Mouse (Mus musculus): Measurements from ENCODE around the gene Npr2. TPM values are rescaled to one million over a fixed set of nuclear protein-coding genes. Genes with fewer than 3 reads are reported as not detected.

Gene Npr2
- total RNA-seq, 4 experiments from 2014 or later = 54.6 to 68.4 (median 59.4) TPM

DNA sequence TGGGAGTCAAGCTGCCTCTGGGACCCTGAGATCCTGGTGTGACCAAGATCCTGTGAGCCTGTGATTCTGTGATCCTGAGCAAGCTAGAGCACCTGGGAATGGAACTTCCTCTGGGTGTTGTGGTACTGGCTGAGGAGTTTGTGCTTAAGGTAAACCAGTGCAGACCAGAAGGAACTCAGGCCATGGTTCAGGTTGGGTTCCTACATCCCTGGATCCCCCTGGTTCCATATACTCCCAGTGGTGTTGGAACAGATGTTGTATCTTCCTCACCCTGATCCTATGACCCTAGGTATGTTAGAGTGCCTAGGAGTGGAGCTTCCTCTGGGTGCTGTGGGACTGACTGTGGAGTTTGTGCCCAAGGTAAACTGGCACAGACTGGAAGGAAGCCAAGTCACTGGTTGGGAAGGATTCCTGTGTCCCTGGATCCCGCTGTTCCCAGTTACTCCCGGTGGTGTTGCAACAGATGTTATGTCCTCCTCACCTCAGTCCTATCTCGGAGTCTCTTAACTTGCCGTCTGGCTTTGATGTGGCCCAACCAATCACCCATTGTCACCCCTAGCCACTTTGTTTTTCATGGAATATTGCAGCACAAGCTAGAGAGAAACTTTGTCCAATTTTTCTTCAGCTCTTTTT lies 11.5 kb upstream of the Npr2 start:
- no peak for DNase-seq (ENCODE audit: low spot score in 2 of 2)

DNA sequence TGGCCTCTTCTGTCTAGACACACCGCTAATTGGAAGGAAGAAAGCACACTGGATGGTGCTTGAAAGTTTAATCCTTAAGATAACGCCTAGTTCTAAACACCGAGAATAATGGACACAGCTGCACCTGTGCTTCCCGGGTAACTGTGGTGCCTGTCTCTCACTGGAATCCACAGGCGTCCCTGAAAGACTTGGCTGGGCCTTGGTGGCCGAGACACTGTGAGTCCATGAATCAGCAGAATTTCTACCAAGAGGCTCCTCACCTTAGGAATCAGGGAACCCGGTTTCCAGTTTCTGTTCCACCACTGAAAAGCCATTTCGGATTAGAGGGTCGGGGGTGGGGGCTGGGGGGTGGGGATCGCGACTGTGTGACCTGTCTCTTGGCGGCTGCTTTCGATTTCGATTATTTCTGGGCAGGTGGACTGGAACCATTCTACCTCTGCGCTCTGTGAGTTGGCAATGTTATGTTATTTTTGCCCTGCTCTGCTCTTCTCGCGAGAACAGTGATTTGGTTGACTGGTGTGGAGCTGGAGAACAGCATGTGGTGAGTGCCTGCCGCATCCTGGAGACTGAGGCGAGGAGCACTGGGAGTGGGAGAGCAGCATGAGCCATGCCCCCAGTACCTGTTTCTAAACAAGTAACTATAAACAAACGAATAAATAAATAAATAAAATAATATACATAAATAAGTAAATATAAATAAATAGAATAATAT lies 2.5 kb upstream of the Npr2 start:
- no peak for DNase-seq (ENCODE audit: low spot score in 2 of 2)

DNA sequence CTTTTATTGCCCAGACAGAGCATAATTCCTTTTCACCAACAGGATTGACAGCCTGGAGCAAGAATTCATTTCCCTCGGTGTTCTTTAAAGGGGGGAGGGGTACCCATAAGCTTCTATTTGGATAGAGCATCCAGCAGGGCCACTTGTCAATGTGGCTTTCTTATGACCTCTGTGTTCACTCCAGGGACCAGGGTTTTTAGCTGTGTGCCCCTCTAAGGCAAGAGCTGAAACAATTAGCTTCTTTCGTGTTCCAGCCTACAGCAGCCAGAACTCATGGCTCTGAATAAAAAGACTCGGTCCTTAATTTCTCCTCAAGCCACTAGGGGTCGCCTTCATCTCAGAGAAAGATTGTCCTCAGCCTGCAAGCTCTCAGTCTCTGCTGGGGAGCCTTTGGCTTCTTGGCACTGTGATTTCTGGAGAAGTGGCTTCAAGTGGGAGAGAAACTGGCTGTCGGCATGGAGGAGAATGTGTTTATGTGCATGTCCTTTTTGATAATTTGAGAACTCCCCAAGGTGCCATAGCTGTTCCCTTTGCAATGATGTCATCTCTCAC lies 1.6 kb upstream of the Npr2 start:
- DNase-seq (ENCODE audit: low spot score in 2 of 2) = peak; percentile 84 to 88

DNA sequence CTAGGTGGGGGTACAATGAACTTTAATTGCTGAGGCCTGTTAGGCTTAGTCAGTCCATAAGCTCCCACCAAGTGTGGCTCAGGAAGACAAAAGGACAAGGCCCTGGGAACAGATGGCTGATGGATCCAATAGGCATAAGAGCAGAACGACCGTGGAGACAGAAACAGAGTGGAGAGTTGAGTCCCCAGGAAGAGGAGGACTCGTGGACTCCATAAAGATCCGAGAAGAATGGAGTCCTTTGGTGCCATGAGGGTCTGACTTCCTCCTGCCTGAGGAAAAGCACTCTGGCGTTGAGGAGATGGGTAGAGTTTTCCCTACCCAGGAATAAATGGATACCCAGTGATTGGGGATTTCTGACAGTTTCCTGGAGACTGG lies 1.1 kb upstream of the Npr2 start:
- DNase-seq (ENCODE audit: low spot score in 2 of 2) = no peak

DNA sequence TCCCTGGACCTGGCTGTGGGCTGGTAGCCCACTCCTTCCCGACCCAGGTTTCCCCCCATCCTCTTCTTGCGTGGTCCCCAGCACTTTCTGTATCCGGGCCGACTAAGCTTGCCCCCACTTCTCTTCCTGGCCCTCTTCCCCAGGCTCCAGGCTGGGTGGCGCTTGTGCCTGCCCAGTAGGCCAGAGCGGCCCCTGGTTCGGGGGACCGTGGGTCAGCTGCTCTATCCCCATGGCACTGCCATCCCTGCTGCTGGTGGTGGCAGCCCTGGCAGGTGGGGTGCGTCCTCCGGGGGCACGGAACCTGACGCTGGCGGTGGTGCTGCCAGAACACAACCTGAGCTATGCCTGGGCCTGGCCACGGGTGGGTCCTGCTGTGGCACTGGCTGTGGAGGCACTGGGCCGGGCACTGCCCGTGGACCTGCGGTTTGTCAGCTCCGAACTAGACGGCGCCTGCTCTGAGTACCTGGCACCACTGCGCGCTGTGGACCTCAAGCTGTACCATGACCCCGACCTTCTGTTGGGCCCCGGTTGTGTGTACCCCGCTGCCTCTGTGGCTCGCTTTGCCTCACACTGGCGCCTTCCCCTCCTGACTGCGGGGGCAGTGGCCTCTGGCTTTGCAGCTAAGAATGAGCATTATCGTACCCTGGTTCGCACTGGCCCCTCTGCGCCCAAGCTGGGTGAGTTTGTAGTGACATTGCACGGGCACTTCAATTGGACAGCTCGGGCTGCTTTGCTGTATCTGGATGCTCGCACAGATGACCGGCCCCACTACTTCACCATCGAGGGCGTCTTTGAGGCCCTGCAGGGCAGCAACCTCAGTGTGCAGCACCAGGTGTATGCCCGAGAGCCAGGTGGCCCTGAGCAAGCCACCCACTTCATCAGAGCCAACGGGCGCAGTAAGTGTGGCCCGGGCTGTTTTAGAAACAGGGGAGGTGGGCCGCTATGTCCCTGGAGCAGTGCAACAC lies 503 bp downstream of the Npr2 start:
- no peak for DNase-seq (ENCODE audit: low spot score in 2 of 2)

DNA sequence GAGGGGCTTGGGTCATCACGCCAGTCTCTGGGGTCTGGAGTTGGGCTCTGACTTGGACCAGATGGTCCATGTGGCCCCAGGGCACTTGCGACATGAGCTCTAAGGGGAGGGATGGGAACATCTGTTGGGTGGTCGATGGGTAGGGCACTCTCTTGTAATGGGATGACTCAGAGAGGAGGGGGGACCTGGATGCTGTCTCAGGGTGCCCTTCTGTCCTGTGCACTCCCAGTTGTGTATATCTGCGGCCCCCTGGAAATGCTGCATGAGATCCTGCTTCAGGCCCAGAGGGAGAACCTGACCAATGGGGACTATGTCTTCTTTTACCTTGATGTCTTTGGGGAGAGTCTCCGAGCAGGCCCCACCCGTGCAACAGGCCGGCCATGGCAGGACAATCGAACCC lies 1.6 kb downstream of the Npr2 start:
- DNase-seq (ENCODE audit: low spot score in 2 of 2) = no peak

DNA sequence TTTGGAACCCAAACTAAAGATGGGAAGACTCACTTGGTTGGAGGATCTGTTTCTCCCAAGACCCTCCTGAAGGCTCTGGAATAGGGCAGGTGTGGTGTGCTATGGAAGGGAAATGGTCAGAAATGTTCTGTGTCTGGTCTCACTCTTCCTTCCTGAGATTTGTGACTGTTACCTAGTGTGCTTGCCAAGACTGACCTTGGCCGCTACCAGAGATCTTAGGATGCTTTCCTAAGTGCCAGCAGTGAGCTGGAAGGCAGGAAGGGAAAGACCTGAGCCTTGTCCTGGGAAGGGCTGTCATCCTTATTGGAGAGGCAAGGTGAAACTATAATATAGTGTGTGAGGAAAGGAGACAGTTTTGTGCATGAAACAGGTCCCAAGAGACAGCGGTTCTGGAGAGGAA lies 2.0 kb downstream of the Npr2 start:
- no peak for DNase-seq (ENCODE audit: low spot score in 2 of 2)

DNA sequence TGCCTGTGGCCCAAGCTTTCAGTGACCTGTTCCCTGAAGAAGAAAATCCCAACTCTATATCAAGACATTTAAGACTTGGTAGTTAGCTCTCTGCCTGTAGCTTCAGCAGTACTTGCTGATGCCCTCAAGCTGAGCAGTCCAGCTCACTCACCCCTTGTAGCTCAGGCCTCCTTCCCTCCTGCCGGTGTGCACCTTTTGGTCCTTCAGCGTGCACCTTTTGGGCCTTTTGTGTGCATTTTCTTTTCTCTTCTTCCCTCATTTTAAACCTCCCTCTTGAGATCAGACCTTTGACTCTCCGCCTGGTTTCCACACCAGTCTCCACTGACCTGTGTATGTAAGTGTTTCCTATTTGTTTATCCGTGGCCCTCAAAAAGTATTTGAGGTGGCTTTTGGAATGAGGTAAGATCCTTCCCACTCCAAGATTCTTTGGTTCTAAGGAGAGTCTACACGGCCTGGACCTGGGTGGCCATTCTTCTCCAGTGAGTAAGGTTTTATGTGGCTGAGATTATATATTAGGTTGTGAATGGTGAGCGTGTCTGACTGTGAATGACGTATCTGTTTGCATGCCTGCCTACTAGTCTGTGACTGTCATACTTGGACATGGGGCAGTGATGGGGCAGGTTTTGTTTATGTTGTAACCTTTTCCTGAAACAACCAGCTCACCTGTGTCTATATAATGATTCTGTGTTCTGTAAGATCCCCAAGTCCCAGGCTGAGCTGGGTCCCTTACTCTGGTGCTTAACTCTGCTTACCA lies 3.1 kb downstream of the Npr2 start:
- no peak for DNase-seq (ENCODE audit: low spot score in 2 of 2)

DNA sequence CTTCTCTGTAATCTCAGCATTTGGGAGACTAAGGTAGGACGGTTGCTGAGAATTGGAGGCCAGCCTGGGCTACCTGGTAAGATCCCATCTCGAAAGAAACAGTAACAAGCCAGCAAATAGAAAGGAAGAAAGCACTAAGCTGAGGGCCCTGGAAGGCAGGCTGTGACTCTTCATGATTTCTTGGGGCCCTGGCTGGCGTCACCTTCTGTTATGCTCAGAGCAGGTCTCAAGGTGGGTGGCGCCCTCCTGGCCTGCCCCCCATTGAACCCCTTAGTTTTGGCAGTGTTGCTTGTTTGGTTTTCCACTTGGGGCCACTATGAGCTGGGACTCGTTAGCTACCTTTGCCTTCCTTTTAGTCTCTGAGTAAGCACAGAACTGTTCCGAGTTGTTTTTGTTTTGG lies 5.0 kb downstream of the Npr2 start:
- DNase-seq (ENCODE audit: low spot score in 2 of 2) = peak in 1 of 2 experiments; percentile 1

DNA sequence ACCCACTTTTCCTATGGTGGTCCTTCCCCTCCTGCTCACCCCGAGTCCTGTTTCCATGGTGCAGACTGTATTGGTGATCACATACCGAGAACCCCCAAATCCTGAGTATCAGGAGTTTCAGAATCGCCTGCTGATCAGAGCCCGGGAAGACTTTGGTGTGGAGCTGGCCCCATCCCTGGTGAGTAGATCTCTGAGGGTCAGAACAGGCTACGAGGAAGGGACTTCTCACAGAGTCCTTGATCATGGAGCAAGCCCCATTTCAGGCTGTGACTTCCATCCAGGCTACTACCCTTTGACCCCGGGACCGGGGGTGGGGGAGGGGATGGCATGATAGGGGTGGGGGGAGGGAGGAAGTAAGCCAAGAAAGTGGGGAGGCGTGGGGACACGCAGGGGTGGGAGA lies 8.3 kb downstream of the Npr2 start:
- peak; percentile 1 for DNase-seq (ENCODE audit: low spot score in 2 of 2)

DNA sequence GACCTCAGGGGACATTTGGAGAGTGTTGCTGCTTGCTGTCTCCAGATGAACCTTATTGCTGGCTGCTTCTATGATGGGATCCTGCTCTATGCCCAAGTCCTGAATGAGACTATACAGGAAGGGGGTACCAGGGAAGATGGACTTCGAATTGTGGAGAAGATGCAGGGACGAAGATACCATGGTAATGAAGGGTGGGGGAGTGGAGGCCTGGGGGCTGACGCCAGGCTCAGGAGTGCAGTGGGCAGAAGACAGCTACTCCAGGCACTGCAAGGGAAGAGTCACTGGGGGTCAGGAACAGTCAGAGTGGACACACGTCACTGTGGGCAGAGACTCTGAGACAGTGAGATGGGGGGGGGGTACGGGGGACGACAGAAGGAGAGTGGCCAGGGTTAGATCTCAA lies 8.8 kb downstream of the Npr2 start:
- DNase-seq (ENCODE audit: low spot score in 2 of 2) = peak in 1 of 2 experiments; percentile 1

DNA sequence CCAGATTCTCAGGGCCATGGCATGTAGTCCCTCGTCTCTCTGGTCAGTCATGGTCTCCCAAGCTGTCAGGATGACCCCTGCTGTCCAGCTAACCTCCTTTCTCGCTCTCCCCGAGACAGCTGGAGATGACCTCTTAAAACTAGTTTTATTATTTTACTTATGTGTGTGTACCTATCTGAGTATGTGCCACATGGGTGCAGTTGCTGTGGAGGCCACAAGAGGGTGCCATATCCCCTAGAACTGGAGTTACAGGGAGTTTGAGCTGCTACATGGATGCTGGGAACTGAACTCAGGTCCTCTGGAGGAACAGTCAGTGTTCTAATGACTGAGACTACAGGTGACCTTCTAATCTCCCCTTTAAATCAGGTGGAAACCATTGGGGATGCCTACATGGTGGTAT lies 18.0 kb downstream of the Npr2 start:
- DNase-seq (ENCODE audit: low spot score in 2 of 2) = no peak

DNA sequence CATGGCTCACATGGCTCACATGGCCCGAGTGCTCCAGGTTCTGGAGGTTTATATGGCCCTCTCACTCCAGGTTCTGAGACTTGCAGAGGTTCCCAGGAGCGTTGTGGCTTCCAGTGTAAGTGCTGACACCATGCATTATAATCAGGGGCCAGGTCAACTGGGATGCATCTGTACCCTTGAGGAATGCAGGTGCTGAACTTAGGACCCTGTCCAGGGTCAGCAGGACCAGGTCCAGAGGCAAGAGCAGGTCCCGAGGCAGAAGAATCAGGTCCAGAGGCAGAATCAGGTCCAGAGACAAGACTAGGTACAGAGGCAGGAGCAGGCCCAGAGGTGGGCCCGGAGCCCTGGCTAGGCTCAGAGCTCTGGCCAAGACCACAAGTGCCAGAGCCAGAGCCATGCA lies 21.0 kb downstream of the Npr2 start:
- DNase-seq (ENCODE audit: low spot score in 2 of 2) = no peak

DNA sequence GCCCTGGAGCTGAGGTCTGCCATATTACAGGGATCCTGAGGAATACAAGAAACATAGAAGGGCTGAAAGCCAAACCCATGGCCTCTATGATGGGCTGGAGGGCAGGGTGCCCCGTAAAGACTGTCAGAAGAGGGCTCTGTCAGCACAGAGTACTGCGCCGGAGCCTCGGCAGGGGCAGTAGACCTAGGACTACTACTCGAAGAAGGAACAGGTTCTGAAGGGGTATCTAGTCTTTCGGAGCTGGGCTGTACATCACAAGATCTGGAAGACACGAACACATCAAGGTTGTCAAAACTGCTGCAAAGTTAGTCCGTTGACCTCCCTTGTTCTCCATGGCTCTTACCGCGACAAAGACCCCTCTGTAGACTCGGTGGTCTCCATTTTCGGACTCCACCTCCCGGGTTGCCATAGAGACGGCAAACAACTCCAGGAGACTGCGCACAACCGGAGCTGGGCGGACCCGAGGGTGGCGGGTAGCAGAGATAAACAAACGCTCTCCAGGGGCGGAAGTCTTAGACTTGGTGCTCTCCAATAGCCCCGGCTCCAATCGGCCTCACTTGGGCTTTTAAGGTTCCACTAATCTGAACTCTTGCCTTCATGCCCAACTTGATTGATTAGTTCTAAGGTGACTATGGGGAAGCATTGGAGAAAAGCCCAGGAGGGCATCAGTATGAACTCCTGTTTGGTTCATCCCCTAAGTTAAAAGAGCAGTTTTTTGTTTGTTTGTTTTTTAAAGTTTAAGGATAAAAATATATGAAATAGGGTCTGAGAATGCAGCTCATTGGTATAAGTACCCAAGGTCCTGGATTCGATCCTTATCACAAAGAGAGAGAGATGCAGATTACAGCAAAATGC lies 21.7 kb downstream of the Npr2 start, which contains the start of gene Spag8:
TSS of gene Spag8 (minus strand) at position 434 of the 855 bp plus-strand sequence.
- no peak for DNase-seq (ENCODE audit: low spot score in 2 of 2)

DNA sequence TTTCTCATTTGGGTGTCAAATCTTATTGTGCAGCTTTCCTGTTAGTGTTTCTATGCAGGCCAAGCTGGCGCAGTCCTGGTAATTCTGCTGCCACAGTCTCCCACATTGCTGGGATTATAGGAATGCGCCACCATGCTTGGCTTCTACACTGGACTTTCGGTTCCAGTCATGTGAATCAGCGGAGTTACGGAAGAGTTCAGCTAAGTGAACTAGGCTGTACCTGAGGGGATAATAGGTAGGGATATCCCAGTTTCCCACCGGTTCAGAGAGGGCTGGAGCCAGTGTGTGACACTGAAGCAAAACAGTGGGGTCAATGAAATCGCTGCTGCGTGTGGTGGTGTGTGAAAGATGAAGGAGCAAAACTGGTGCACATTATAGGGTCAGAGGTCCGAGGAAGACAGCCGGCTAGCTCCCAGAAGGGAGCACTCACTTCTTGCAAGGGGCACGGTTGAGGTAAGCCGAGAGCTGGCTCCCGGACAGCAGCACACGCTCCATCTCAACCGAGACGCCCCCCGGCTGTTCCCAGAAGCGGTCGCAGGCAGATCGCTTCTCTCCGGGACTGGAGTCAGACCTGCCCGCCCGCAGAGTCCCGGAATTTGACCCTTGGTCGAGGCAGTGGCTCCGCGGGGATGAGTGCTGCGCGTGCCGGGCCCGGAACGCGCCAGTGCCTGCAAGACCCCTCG lies 24.1 kb downstream of the Npr2 start:
- DNase-seq (ENCODE audit: low spot score in 2 of 2) = no peak

DNA sequence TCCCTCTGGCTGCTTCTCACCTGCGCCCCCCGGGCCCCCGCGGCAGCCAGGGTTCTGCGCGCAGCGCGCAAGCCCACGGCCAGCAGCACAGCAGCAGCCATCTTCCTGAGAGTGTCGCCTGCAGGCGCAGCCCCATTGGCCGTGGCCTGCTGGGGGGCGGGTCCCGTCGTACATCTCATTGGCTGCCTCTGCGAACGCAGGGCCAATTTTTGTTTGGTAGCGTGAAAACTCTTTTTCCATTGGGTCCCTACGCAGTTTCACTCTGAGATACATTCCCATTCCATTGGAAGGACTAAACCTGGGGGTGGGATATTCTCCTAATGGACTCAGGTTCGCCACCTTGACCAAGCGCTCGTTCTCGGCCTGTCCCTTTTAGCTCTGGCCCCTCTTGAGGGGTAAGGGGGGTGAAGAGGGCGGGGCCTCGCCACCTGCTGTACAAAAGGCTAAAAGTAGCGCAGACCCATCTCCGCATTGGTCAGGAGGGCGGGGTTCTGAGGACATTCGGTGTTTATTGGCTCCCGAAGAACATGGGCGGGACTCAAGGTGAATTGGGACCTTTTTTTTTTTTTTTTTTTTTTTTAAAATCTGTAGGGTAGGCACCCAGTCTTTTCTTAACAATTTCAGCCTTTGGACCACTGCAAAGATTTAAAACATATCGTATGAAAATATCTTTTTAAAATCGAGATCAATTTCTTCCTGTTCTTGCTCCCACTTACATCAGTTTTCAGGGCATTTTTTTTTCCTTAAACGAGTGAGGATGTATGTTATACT lies 24.8 kb downstream of the Npr2 start, which contains the start of gene Hint2:
TSS of gene Hint2 (minus strand) at position 128 of the 771 bp plus-strand sequence.
- DNase-seq (ENCODE audit: low spot score in 2 of 2) = peak; percentile 93 to 96

DNA sequence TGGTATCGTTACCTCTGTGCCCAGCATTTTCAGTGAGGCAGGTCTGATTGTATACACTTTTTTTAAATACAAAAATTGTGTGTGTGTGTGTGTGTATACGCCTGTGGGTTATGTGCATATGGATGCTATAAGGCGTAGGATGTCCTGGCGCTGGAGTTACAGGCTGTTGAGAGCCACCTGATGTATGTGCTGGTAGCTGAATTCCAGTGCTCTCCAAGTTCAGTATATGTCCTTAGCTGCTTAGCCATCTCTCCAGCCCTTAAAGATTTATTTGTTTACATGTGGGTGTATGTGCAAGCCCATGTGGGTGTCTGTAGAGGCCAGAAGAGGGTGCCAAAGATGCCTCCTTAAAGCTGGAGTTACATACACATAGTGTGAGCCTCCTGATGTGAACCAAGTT lies 25.4 kb downstream of the Npr2 start:
- DNase-seq (ENCODE audit: low spot score in 2 of 2) = no peak

DNA sequence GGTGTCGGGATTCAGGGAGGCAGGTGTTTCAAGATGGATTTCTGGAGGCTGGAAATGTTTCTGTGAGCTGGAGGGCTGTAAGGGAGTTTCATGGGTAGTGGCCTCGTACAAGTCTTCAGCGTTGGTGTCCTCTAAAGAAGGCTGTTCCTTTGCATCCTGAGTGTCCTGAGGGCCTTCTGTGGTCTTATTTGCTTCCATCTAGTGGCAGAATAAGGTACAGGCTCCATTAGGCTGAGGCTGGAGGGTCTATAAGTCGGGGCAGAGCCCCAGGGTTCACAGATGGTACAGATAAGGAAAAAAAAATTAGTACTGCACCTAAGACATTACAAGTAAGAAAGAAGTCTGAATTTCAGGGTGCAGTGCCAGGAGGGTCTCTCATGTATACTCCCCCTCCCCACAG lies 34.7 kb downstream of the Npr2 start:
- no peak for DNase-seq (ENCODE audit: low spot score in 2 of 2)
